Mouse (Mus musculus): ENCODE results near the gene Snai1.

Snai1 gene

DNA sequence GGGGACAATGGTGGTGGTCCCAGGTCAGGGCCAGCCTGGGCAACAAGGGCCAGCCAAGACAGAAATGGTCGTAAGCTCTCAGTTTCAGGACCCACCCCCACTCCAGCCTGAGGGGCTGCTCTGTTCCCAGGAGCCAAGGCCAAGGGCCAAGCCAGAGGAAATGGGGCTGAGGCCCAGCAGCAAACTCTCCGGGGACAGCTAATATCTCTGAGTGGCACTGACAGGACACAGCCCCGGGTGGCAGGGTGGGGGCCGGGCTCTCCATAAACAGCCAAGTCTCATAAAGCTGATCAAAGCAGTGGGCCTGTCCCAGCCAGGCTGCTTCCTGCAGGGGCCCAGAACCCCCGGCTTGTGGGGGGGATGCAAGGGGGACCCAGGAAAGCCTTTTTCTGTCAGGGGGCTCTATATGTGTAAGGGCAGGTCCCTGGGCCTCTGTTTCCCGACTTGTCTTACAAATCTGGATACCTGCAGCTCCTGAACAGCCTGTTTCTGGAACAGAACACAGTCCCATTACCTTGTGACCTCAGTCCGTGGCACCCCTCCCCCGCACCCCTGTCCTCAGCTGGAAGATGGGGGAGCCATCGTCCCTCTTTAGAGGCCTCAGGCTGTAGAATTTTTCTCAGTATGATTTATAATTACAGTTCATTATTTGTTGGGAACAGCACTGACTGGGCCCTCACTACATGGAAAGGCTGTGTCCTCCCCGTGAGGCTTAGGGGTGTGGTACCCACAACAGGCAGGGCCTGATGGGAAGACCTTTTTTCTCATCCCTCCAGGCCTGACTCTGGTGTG lies 45.4 kb downstream of the Snai1 start:
- no peak for DNase-seq (ENCODE audit: low spot score in 2 of 2)

DNA sequence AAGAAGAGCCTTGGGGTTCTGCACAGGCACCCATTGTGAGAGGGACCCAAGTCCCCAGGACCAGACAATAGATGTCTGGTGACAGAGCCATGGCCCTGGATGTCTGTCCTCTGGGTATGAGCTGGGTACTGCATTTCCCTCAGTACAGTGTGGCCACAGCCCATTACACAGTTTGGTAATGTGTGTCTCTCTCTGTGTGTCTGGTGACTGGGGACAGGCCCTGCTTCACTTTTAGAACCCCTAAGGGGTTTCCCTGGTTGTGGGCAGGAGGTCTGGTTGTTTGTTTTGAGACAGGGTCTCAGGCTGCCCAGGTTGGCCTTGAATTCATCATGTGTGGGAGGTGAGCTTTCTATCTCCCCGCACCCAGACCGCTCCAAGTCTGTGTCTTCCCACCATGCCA lies 47.3 kb downstream of the Snai1 start:
- DNase-seq (ENCODE audit: low spot score in 2 of 2): no peak

- DNase-seq (ENCODE audit: low spot score in 2 of 2): peak in 1 of 2 experiments; percentile 43
Observed at GRCm38 (mm10) chr2:167586041-167586440, 48.0 kb downstream of the Snai1 start.

DNA sequence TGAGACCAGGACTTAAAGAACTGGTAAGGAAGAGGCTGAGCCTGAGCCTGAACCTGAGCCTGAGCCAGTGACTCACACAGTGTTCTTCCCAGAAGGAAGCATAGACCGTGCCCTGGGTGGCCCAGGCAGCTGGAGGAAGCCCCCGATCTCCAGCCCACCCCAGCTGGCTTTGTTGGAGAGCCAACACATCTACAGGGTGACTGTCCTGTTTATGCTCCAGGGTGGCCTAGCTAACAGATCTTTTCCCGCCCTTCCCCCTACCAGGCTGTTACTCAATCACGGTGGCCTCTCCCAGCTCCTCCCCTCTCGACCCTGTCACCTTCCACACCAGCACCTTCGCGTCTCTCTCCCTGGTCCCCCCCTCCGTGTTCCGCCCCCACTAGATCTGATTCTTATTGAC lies 49.0 kb downstream of the Snai1 start:
- DNase-seq (ENCODE audit: low spot score in 2 of 2): no peak

GRCm38 (mm10) chr2:167588774-167589577 lies 51.0 kb downstream of the Snai1 start:
- peak; percentile 75 to 86 for DNase-seq (ENCODE audit: low spot score in 2 of 2)

All from spleen, postnatal 4 days (tissue).